Mouse (Mus musculus): ENCODE data around the gene Psmc6. TPM values are rescaled to one million over a fixed set of nuclear protein-coding genes. Genes with fewer than 3 reads are reported as not detected.

Gene Psmc6
- polyA plus RNA-seq, 1 experiment from 2014 or later, result 263 TPM

DNA sequence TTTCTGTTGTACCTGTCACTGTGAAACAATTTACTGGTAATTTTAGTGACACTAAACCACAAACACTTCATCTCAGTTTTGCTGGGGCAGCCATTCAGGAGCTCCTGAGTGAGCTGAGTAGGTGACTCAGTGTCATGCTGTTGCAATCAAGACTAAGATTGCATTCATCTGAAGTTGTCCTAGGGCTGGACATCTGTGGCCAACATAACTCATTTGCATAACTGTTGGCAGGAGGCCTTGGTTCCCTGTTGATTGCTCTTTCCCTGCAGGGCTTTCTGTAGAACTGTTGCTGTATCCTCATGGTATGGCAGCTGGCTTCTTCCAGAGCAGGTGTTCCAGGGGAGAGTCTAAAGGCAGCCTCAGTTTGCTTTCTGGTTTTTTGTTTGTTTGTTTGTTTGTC is 4.1 kb upstream of the Psmc6 start:
- Histone ChIP-seq H3K36me3 (ENCODE audit: control insufficient read depth, insufficient read depth, low read length) (no peaks in the 10 kb centered on the region), H3K9me3 (ENCODE audit: control insufficient read depth, low read length) (no peaks in the 10 kb centered on the region), H3K4me2 (replicated peaks; ENCODE audit: low read depth, low read length) (no peak overlapping the region), H3K9ac (ENCODE audit: low read depth, low read length) (no peak overlapping the region), H3K4me3 (ENCODE audit: low read depth, low read length) (no peak overlapping the region), H3K27ac (ENCODE audit: low read depth, low read length) (no peak overlapping the region), H3K4me1 (replicated peaks; ENCODE audit: control insufficient read depth, insufficient read depth, low read length) (no peaks in the 10 kb centered on the region), H3K27me3 (ENCODE audit: control insufficient read depth, insufficient read depth, low read length) (no peaks in the 10 kb centered on the region)
- no peak for ATAC-seq (ENCODE audit: low FRiP score)
- DNase-seq (ENCODE audit: low spot score), result no peak

DNA sequence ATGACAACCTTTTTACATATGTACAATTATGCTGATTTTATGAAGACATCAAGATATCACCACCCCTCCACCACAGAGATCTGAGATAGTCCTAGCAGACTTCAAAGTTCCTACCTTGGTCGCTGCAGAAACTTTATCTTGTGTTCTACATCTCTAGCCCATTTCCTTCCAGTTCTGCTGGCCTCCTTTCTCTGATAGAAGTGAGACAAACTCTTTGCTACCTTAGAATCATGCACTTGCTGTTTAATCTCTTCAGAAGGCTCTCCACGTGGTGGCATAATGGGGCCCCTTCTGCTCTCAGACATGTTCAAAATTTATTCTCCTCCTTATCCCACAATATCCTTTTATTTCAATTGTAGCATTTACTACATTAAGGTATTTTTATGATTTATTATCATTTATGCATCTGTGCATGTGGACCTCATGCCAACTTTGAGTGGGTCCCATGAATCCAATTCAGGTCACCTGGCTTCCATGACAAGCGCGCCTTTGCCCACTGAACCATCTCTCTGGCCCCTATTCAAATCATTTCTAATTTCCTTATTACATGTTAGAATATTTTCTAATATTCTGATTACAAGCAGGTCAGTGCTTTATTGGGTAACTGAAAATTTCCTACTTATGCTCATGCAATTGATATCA is 1.4 kb upstream of the Psmc6 start:
- no peaks in the 10 kb centered on the region for H3K9me3 ChIP-seq (ENCODE audit: control insufficient read depth, low read length)
- H3K4me1 ChIP-seq (replicated peaks; ENCODE audit: control insufficient read depth, insufficient read depth, low read length), result 0 out of 2 replicates have a peak, but pooled peaks cover 2% of the 10 kb centered on the region
- H3K36me3 ChIP-seq (ENCODE audit: control insufficient read depth, insufficient read depth, low read length), result 0 out of 2 replicates have a peak, but pooled peaks cover 2% of the 10 kb centered on the region
- no peaks in the 10 kb centered on the region for H3K27me3 ChIP-seq (ENCODE audit: control insufficient read depth, insufficient read depth, low read length)
- DNase-seq (ENCODE audit: low spot score) (no peak), ATAC-seq (ENCODE audit: low FRiP score) (no peak)
- H3K4me3 ChIP-seq (ENCODE audit: low read depth, low read length), result no peak overlapping the region
- H3K4me2 ChIP-seq (replicated peaks; ENCODE audit: low read depth, low read length), result no peak overlapping the region
- no peak overlapping the region for H3K27ac ChIP-seq (ENCODE audit: low read depth, low read length)
- WGBS, result 89% methylated on average over 4 of the region's 4 CpGs
- H3K9ac ChIP-seq (ENCODE audit: low read depth, low read length), result no peak overlapping the region

DNA sequence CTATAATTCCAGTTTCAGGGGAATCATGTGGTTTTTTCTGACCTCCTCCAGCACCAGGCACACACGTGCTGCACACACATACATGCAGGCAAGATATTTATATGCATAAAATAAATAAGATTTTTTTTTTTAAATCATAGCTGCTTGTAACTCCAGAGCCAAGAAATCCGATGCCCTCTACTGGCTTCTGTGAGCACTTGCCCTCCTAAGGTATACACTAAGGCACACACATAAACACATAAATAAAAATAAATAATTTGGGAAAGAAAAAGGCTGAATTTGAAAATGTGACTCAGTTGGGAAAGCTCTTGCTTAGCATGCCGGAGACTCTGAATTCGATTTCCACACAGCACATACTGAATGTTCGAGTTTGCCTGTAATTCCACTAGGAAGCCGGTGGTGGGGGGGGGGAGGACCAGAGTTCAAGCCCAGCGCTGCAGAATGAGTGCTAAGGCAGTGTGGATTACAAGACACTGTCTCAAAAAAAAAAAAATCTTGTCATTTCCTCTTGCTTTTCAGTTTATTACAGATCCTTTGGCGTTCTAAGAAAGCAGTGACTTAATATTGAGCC is 485 bp upstream of the Psmc6 start:
- WGBS, result 16% methylated on average over 8 of the region's 8 CpGs
- Histone ChIP-seq H3K36me3 (ENCODE audit: control insufficient read depth, insufficient read depth, low read length) (0 out of 2 replicates have a peak, but pooled peaks cover 2% of the 10 kb centered on the region), H3K4me2 (replicated peaks; ENCODE audit: low read depth, low read length) (0 out of 2 replicates have a peak overlapping the region, but pooled peaks have one; percentile 22), H3K9me3 (ENCODE audit: control insufficient read depth, low read length) (no peaks in the 10 kb centered on the region), H3K4me3 (ENCODE audit: low read depth, low read length) (peak overlapping the region; percentile 92), H3K4me1 (replicated peaks; ENCODE audit: control insufficient read depth, insufficient read depth, low read length) (0 out of 2 replicates have a peak, but pooled peaks cover 2% of the 10 kb centered on the region), H3K9ac (ENCODE audit: low read depth, low read length) (0 out of 2 replicates have a peak overlapping the region, but pooled peaks have one; percentile 2), H3K27ac (ENCODE audit: low read depth, low read length) (no peak overlapping the region), H3K27me3 (ENCODE audit: control insufficient read depth, insufficient read depth, low read length) (no peaks in the 10 kb centered on the region)
- DNase-seq (ENCODE audit: low spot score) (no peak), ATAC-seq (ENCODE audit: low FRiP score) (peak; percentile 37)

DNA sequence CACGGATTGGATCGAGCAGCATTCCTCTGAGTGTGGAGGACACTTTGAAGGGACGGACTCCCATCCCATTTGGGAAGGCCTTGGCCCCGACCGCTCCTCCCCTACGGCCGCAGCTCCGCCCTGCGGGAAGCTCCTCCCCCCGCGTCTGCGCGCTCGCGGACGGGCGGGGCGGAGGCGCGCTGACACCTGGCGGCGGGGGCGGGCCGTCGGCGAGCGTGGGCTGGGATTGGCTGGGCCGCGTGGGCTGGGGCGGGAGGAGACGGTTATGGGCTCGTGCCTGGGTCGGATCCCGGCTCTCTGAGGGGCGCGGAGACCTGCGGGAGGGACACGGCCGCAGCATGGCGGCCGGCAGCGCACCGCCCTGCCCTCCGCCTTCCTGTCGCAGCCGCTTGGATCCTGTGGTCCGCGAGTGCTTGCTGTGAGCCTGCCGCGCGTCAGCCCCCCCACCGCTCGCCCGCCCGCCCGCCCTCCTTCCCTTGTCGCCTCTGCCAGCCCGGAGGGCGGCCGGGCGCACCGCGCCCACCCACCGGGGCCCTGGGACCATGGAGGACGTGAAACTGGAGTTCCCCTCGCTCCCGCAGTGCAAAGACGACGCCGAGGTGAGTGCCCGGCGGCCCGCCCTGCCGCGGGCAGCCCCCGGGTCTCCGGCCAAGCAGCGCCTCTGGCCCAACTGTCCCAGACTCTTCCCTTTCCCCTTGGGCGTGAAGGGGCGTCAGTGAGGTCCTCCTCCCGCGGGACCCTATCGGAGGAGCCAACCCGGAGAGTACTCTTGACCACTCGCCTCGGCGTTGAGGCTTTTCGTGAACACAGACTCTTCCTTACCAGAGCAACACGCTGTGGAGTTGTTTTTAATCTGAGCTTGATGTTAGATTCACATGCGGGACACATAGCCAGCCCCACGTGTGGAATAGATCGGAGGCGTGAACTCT is 21.6 kb downstream of the Psmc6 start, which contains the start of gene Styx:
TSS of gene Styx (plus strand) at position 163 of the 929 bp plus-strand sequence.
- under 1% methylated on average over 58 of the region's 93 CpGs for WGBS
- peak within 1 kb of the TSS; percentile 78 for H3K9ac ChIP-seq (ENCODE audit: low read depth, low read length)
- H3K4me1 ChIP-seq (replicated peaks; ENCODE audit: control insufficient read depth, insufficient read depth, low read length), result no peaks in the 10 kb centered on the region
- H3K27ac ChIP-seq (ENCODE audit: low read depth, low read length), result peak within 1 kb of the TSS; percentile 60
- ATAC-seq (ENCODE audit: low FRiP score) (peak; percentile 99), DNase-seq (ENCODE audit: low spot score) (peak; percentile 95)
- H3K36me3 ChIP-seq (ENCODE audit: control insufficient read depth, insufficient read depth, low read length), result peaks cover 6% of the 10 kb centered on the region; the same call in 1 of the 2 replicates
- H3K4me2 ChIP-seq (replicated peaks; ENCODE audit: low read depth, low read length), result peak within 1 kb of the TSS; percentile 76
- H3K9me3 ChIP-seq (ENCODE audit: control insufficient read depth, low read length), result no peaks in the 10 kb centered on the region
- H3K27me3 ChIP-seq (ENCODE audit: control insufficient read depth, insufficient read depth, low read length), result no peaks in the 10 kb centered on the region
- peak within 1 kb of the TSS; percentile 73 for H3K4me3 ChIP-seq (ENCODE audit: low read depth, low read length)

DNA sequence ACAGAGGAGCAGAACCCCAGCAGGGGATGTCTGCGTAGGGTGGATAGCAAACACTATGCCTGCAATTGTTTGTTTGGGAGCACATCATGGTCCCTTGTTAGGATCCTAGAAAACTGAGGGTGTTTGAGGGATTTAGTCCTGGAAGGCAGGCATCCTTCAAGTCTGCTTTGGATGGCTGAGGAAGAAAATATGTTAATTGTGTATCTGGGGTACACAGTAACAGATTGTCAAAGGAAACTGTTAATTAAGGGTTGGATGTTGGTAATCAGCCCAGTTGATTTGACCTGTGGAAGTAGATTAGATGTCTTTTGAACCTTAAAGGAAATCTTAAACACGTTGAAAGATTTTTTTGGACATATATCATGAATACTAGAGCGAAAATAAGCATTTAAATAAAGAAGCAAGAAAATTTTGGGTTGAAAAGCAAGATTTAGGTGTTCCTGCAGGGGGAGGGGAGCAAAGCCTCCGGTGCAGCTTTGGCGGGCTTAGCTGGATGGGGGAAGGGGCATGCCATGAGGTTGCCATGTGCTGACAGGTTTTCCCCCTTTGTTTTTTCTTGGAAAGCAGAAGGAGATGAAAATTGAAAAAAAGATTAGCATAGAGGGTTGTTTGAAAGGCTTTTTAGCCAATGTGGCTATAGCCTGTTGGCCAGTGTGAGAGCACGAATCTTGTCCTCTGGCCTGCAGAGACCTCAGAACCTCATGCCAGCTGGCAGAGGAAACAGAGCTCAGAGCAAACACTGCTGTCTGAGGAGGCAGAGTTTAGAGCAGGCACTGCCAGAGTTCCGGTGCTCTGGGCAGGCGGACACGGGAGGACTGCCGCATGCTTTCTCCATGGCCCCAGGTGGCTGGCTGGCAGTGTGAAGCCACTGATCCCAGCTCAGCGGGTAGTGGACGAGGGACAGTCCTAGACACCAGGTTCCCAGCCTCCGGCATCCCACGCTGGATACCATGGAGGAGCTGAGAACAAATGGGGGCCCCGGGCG is 34.9 kb downstream of the Psmc6 start:
- DNase-seq (ENCODE audit: low spot score), result no peak
- no peak for ATAC-seq (ENCODE audit: low FRiP score)
- WGBS, result 82% methylated on average over 16 of the region's 16 CpGs
- Histone ChIP-seq H3K4me3 (ENCODE audit: low read depth, low read length) (no peak overlapping the region), H3K4me1 (replicated peaks; ENCODE audit: control insufficient read depth, insufficient read depth, low read length) (no peaks in the 10 kb centered on the region), H3K9me3 (ENCODE audit: control insufficient read depth, low read length) (no peaks in the 10 kb centered on the region), H3K27ac (ENCODE audit: low read depth, low read length) (no peak overlapping the region), H3K27me3 (ENCODE audit: control insufficient read depth, insufficient read depth, low read length) (no peaks in the 10 kb centered on the region), H3K36me3 (ENCODE audit: control insufficient read depth, insufficient read depth, low read length) (no peaks in the 10 kb centered on the region; the same call in 1 of the 2 replicates), H3K9ac (ENCODE audit: low read depth, low read length) (no peak overlapping the region), H3K4me2 (replicated peaks; ENCODE audit: low read depth, low read length) (no peak overlapping the region)

DNA sequence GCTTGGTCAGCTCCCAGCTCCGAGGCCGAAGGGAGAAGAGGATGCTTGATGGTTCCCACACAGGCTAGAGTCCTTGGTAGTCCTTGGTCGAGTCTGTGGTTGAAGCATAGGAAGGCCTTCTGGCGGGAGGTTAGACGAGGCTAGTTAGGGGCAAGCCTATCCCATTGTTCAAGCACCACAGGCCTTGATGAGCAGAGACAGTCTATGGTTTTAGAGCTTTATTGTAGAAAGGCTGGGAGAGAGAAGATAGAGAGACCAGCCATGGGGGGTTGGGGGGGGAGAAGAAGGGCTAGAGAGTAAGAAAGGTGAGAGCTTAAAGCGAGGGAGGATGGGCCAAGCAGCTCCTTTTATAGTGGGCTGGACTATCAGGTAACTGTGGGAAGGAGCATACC is 35.6 kb downstream of the Psmc6 start:
- no peak overlapping the region for H3K27ac ChIP-seq (ENCODE audit: low read depth, low read length)
- DNase-seq (ENCODE audit: low spot score), result no peak
- 87% methylated on average over 6 of the region's 6 CpGs for WGBS
- no peak for ATAC-seq (ENCODE audit: low FRiP score)
- H3K27me3 ChIP-seq (ENCODE audit: control insufficient read depth, insufficient read depth, low read length), result no peaks in the 10 kb centered on the region
- no peak overlapping the region for H3K4me3 ChIP-seq (ENCODE audit: low read depth, low read length)
- no peak overlapping the region for H3K9ac ChIP-seq (ENCODE audit: low read depth, low read length)
- no peaks in the 10 kb centered on the region for H3K9me3 ChIP-seq (ENCODE audit: control insufficient read depth, low read length)
- no peak overlapping the region for H3K4me2 ChIP-seq (replicated peaks; ENCODE audit: low read depth, low read length)
- no peaks in the 10 kb centered on the region for H3K4me1 ChIP-seq (replicated peaks; ENCODE audit: control insufficient read depth, insufficient read depth, low read length)
- H3K36me3 ChIP-seq (ENCODE audit: control insufficient read depth, insufficient read depth, low read length), result peaks cover 5% of the 10 kb centered on the region

DNA sequence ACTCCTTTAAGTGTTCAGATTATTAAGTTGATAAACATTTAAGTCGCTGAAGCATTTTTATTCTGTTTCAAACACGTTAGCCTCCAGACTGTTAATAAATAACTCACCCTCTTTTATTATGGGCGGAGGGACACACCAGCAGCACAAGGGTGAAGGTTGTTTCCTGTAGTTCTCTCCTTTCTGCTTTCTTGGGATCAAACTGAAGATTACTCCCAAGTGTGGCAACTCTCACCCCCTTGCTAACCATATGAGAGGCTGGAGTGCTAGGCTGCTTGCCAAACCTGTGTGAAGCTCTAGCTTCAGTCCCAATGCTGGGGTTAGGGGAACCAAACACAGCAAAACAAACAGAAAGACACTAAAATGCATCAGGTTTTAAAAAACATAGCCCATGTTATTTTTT is 49.2 kb downstream of the Psmc6 start:
- Histone ChIP-seq H3K36me3 (ENCODE audit: control insufficient read depth, insufficient read depth, low read length) (no peaks in the 10 kb centered on the region), H3K4me2 (replicated peaks; ENCODE audit: low read depth, low read length) (no peak overlapping the region), H3K27ac (ENCODE audit: low read depth, low read length) (no peak overlapping the region), H3K4me1 (replicated peaks; ENCODE audit: control insufficient read depth, insufficient read depth, low read length) (no peaks in the 10 kb centered on the region), H3K4me3 (ENCODE audit: low read depth, low read length) (no peak overlapping the region), H3K27me3 (ENCODE audit: control insufficient read depth, insufficient read depth, low read length) (no peaks in the 10 kb centered on the region), H3K9me3 (ENCODE audit: control insufficient read depth, low read length) (no peaks in the 10 kb centered on the region), H3K9ac (ENCODE audit: low read depth, low read length) (no peak overlapping the region)
- no peak for DNase-seq (ENCODE audit: low spot score)
- WGBS, result 84% methylated on average over 3 of the region's 3 CpGs
- ATAC-seq (ENCODE audit: low FRiP score), result no peak

DNA sequence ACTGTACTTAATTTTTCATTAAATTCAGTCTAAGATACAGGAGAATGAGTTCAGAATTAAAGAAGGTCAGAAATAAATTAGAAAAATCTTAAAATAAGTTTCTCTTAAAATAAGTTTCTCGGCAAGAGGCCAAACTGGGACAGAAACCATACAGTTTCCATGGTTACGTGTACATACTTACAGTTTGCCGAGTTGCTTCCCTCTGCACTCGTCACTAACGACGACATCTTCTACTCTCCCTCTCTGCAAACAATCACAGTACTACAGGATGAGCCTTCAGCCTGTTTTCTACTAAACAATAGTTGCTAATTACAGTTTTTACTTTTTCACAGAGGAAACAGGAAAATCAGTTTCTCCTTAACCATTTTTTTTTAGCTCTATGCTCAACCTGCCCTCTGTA is 51.2 kb downstream of the Psmc6 start:
- WGBS, result 92% methylated on average over 6 of the region's 6 CpGs
- no peak overlapping the region for H3K4me3 ChIP-seq (ENCODE audit: low read depth, low read length)
- no peak overlapping the region for H3K9ac ChIP-seq (ENCODE audit: low read depth, low read length)
- H3K9me3 ChIP-seq (ENCODE audit: control insufficient read depth, low read length), result no peaks in the 10 kb centered on the region
- H3K4me1 ChIP-seq (replicated peaks; ENCODE audit: control insufficient read depth, insufficient read depth, low read length), result no peaks in the 10 kb centered on the region
- H3K27ac ChIP-seq (ENCODE audit: low read depth, low read length), result no peak overlapping the region
- DNase-seq (ENCODE audit: low spot score) (no peak), ATAC-seq (ENCODE audit: low FRiP score) (no peak)
- H3K4me2 ChIP-seq (replicated peaks; ENCODE audit: low read depth, low read length), result no peak overlapping the region
- H3K36me3 ChIP-seq (ENCODE audit: control insufficient read depth, insufficient read depth, low read length), result no peaks in the 10 kb centered on the region
- no peaks in the 10 kb centered on the region for H3K27me3 ChIP-seq (ENCODE audit: control insufficient read depth, insufficient read depth, low read length)
